Comparison of ENCODE assay signal across 3 mouse cellular contexts in the genomic region with DNA sequence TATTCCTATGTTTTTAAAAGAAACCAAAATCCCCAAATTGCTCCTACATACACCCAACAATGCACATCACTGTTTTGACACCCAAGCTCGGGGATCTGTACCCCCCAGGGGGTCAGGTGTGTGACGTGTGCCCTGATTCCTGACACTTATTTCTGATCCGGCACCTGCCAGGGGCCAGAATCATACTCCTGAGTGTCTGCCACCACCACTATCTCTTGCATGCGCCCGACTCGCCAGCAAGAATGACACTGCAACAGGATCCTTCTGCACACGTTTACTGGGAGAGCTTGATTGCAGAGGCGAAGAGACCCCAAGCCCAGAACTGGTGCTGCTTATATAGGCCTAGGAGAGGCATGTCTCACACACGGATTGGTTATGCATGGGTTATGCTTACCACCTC.
A peak's percentile ranks its signal among the peaks of the same experiment; 100 is the strongest.
DNase-seq lines count a peak whose midpoint lies in the region; TF ChIP-seq lines count a peak whose summit lies in the region.
"Not testable (repeated sequence)": the region's sequence is repeated elsewhere in the genome, so short reads cannot be mapped to it uniquely, and the experiment has no call there.

No protein-coding gene starts in this region.

- H3K79me2 ChIP-seq in MEL (ENCODE audit: control insufficient read depth, insufficient read depth, low read length, poor library complexity): not testable (repeated sequence)

- H3K4me3 ChIP-seq in MEL (ENCODE audit: control insufficient read depth in 1 of 2, insufficient read depth in 1 of 2, low read depth in 2 of 2, low read length in 2 of 2): not testable (repeated sequence)

- TF ChIP-seq EP300 in MEL (IDR thresholded peaks at IDR 0.05; ENCODE audit: low read depth in 1 of 2, low read length in 2 of 2): not testable (repeated sequence)

- H3K9me3 ChIP-seq in MEL (replicated peaks; ENCODE audit: insufficient read depth, low read length): not testable (repeated sequence)

- DNase-seq in MEL (ENCODE audit: low read depth, low spot score): not testable (repeated sequence)
- DNase-seq in kidney, postnatal 10 days: peak; percentile 2
- DNase-seq in testis, postnatal 10 days (ENCODE audit: low spot score): peak; percentile 33

- H3K4me1 ChIP-seq in MEL (ENCODE audit: control insufficient read depth in 1 of 2, insufficient read depth in 2 of 2, low read length in 2 of 2): not testable (repeated sequence)

- TF ChIP-seq POLR2A in MEL (IDR thresholded peaks at IDR 0.05; ENCODE audit: control insufficient read depth in 1 of 2, insufficient read depth in 1 of 2, low read depth in 1 of 2, low read length in 2 of 2, poor library complexity in 1 of 2): not testable (repeated sequence)

- not testable (repeated sequence) for TF ChIP-seq RAD21 in MEL (IDR thresholded peaks at IDR 0.05; ENCODE audit: low read depth, low read length)

- H3K27me3 ChIP-seq in MEL (ENCODE audit: control insufficient read depth in 1 of 2, insufficient read depth in 2 of 2, low read length in 2 of 2): not testable (repeated sequence)

- H3K27ac ChIP-seq in MEL (ENCODE audit: control insufficient read depth, low read depth, low read length): not testable (repeated sequence)

- H3K9ac ChIP-seq in MEL (ENCODE audit: control insufficient read depth, low read depth, low read length, poor library complexity, severe bottlenecking): not testable (repeated sequence)

- not testable (repeated sequence) for H3K36me3 ChIP-seq in MEL (ENCODE audit: control insufficient read depth in 1 of 2, insufficient read depth in 2 of 2, low read length in 2 of 2)

- not testable (repeated sequence) for TF ChIP-seq CTCF in MEL (IDR thresholded peaks at IDR 0.05 in 2 of 3, conservative IDR thresholded peaks at IDR 0.05 in 1 of 3; ENCODE audit: control insufficient read depth in 1 of 3, insufficient read depth in 1 of 3, low read depth in 2 of 3, low read length in 3 of 3, poor library complexity in 1 of 3, severe bottlenecking in 1 of 3)

TF ChIP-seq in MEL, 35 proteins besides CTCF, POLR2A, EP300 and RAD21:
- TF ChIP-seq POLR2AphosphoS2 (IDR thresholded peaks at IDR 0.05; ENCODE audit: low read length): peak; percentile 66; the same call in 1 of the 2 replicates
